Mouse (Mus musculus) CH12.LX (cell line): ENCODE data around the gene Grm8. TPM values are rescaled to one million over a fixed set of nuclear protein-coding genes. Genes with fewer than 3 reads are reported as not detected.

Experiments used
- DNase-seq: peaks from one replicate; pipeline ENCODE4 v3.0.0-alpha.2; 2013; ENCODE audit errors: extremely low read depth
- H3K27ac ChIP-seq: 2 replicates; pipeline ENCODE4 v1.5.1; 2012; ENCODE audit warnings: low read depth, mild to moderate bottlenecking, control low read depth, moderate library complexity; ENCODE audit not compliant: insufficient read depth
- H3K27me3 ChIP-seq: replicated peaks from 2 replicates; pipeline ENCODE3; 2012; ENCODE audit warnings: inconsistent platforms
- H3K36me3 ChIP-seq, 2 experiments: replicated peaks in 1 of 2; 2 replicates each; pipeline versions ENCODE3 to v1.6.1; 2012; ENCODE audit warnings: inconsistent platforms in 1 of 2, low read length in 1 of 2, mild to moderate bottlenecking in 1 of 2, mixed read lengths in 1 of 2, moderate library complexity in 1 of 2; ENCODE audit not compliant: control insufficient read depth in 1 of 2, insufficient read depth in 1 of 2
- H3K4me1 ChIP-seq, 2 experiments: 2 replicates each; pipeline ENCODE4 v1.6.1; 2012; ENCODE audit warnings: inconsistent platforms in 1 of 2, moderate library complexity in 1 of 2; ENCODE audit not compliant: insufficient read depth in 2 of 2, control insufficient read depth in 1 of 2
- H3K4me2 ChIP-seq: 2 replicates; pipeline ENCODE4 v1.6.1; 2012; ENCODE audit warnings: low read depth, mild to moderate bottlenecking, control low read depth; ENCODE audit not compliant: poor library complexity, insufficient read depth, severe bottlenecking
- H3K4me3 ChIP-seq, 3 experiments: fragments of 150-350 bp in 1 of 3; sonication (generic) in 1 of 3; replicated peaks in 1 of 3; 2 replicates each; pipeline versions ENCODE3 to v1.5.1; 2011 to 2012; ENCODE audit warnings: low read depth in 2 of 3, low read length in 2 of 3, mild to moderate bottlenecking in 2 of 3, moderate library complexity in 2 of 3, control low read depth in 1 of 3, improper control_type of control experiment in 1 of 3, inconsistent platforms in 1 of 3, mixed read lengths in 1 of 3; ENCODE audit not compliant: poor library complexity in 1 of 3
- H3K79me2 ChIP-seq: replicated peaks from 2 replicates; pipeline ENCODE4 v1.6.1; 2012; ENCODE audit warnings: mild to moderate bottlenecking, moderate library complexity; ENCODE audit not compliant: control insufficient read depth, poor library complexity, insufficient read depth, severe bottlenecking; ENCODE audit errors: extremely low read depth
- H3K9ac ChIP-seq: 2 replicates; pipeline ENCODE4 v1.6.1; 2012; ENCODE audit warnings: low read depth, mild to moderate bottlenecking, control low read depth, moderate library complexity; ENCODE audit not compliant: insufficient read depth
- H3K9me3 ChIP-seq: replicated peaks from 2 replicates; pipeline ENCODE3; 2012; ENCODE audit warnings: low read length, inconsistent platforms, mixed read lengths
- CTCF ChIP-seq, 2 experiments: IDR thresholded peaks in 1 of 2; conservative IDR thresholded peaks in 1 of 2; 2 replicates each; pipeline ENCODE4 v1.5.1; 2011 to 2012; ENCODE audit warnings: low read depth in 2 of 2, low read length in 2 of 2, improper control_type of control experiment in 1 of 2, inconsistent platforms in 1 of 2, mild to moderate bottlenecking in 1 of 2, moderate library complexity in 1 of 2
- EP300 ChIP-seq: IDR thresholded peaks from 2 replicates; pipeline ENCODE4 v1.6.1; 2011; ENCODE audit warnings: low read length, improper control_type of control experiment
- GABPA ChIP-seq: IDR thresholded peaks from 2 replicates; pipeline ENCODE4 v1.6.1; 2012; ENCODE audit warnings: low read depth, low read length, improper control_type of control experiment, inconsistent platforms; ENCODE audit not compliant: insufficient replicate concordance
- JUN ChIP-seq: IDR thresholded peaks from 2 replicates; pipeline ENCODE4 v1.6.1; 2011; ENCODE audit warnings: low read depth, mild to moderate bottlenecking, low read length, improper control_type of control experiment, moderate library complexity; ENCODE audit not compliant: insufficient read depth
- MAZ ChIP-seq: IDR thresholded peaks from 2 replicates; pipeline ENCODE4 v1.6.1; 2012; ENCODE audit warnings: low read depth, mild to moderate bottlenecking, inconsistent platforms, low read length, improper control_type of control experiment, moderate library complexity
- MEF2A ChIP-seq: IDR thresholded peaks from 2 replicates; pipeline ENCODE4 v1.6.1; 2014; ENCODE audit warnings: low read depth, mild to moderate bottlenecking, inconsistent platforms, low read length, improper control_type of control experiment, borderline replicate concordance
- MXI1 ChIP-seq: IDR thresholded peaks from 2 replicates; pipeline ENCODE4 v1.6.1; 2011; ENCODE audit warnings: mild to moderate bottlenecking, low read depth, low read length, improper control_type of control experiment
- MYC ChIP-seq: IDR thresholded peaks from 2 replicates; pipeline ENCODE4 v1.6.1; 2011; ENCODE audit warnings: low read depth, mild to moderate bottlenecking, improper control_type of control experiment, low read length
- PAX5 ChIP-seq: IDR thresholded peaks from 2 replicates; pipeline ENCODE4 v1.6.1; 2012; ENCODE audit warnings: low read length, inconsistent platforms, mixed read lengths
- POLR2A ChIP-seq: IDR thresholded peaks from 2 replicates; pipeline ENCODE4 v1.6.1; 2011; ENCODE audit warnings: low read depth, mild to moderate bottlenecking, improper control_type of control experiment, low read length
- RCOR1 ChIP-seq: conservative IDR thresholded peaks from 2 replicates; pipeline ENCODE4 v1.6.1; 2012; ENCODE audit warnings: low read depth, mild to moderate bottlenecking, inconsistent platforms, low read length, improper control_type of control experiment
- SMC3 ChIP-seq: IDR thresholded peaks from 2 replicates; pipeline ENCODE4 v1.6.1; 2011; ENCODE audit warnings: low read depth, low read length, improper control_type of control experiment
- UBTF ChIP-seq: IDR thresholded peaks from 2 replicates; pipeline ENCODE4 v1.6.1; 2012; ENCODE audit warnings: low read depth, mild to moderate bottlenecking, inconsistent platforms, low read length, improper control_type of control experiment, moderate library complexity
- USF1 ChIP-seq: IDR thresholded peaks from 2 replicates; pipeline ENCODE4 v1.6.1; 2014; ENCODE audit warnings: low read depth, mild to moderate bottlenecking, inconsistent platforms, low read length, improper control_type of control experiment
- USF2 ChIP-seq: conservative IDR thresholded peaks from 2 replicates; pipeline ENCODE4 v1.6.1; 2011; ENCODE audit warnings: low read depth, low read length, improper control_type of control experiment
- ZKSCAN1 ChIP-seq: IDR thresholded peaks from 2 replicates; pipeline ENCODE4 v1.6.1; 2012; ENCODE audit warnings: low read depth, inconsistent platforms, low read length, improper control_type of control experiment, borderline replicate concordance
- ZMIZ1 ChIP-seq: IDR thresholded peaks from 2 replicates; pipeline ENCODE4 v1.6.1; 2012; ENCODE audit warnings: low read depth, mild to moderate bottlenecking, inconsistent platforms, low read length, improper control_type of control experiment
- ZNF384 ChIP-seq: IDR thresholded peaks from 2 replicates; pipeline ENCODE4 v1.6.1; 2012; ENCODE audit warnings: low read depth, low read length, improper control_type of control experiment, inconsistent platforms
- dilution Hi-C: fragments of 300-500 bp; cut with MboI; formaldehyde crosslinking; loops from 2 replicates; pipeline ENCODE4 v1.14.3; 2020; ENCODE audit warnings: low sequenced_read_pairs; ENCODE audit not compliant: extremely low pct_unique_long_range_greater_than_20kb, extremely low pct_ligation_motif_present
- in situ Hi-C: fragments of 300-500 bp; cut with MboI; formaldehyde crosslinking; loops from 3 replicates; pipeline ENCODE4 v1.14.3; 2019; ENCODE audit warnings: low sequenced_read_pairs, low pct_ligation_motif_present, low pct_unique_long_range_greater_than_20kb, mixed read lengths
- polyA plus RNA-seq: library from polyadenylated mRNA; unstranded; fragments of >175 nt; gene quantifications from 2 replicates; pipeline ENCODE4 v1.2.1, GENCODE M21; 2012; ENCODE audit warnings: low read depth; ENCODE audit not compliant: insufficient read length
- total RNA-seq, 2 experiments: library from RNA; depleted of rRNA; stranded (reverse); fragments of 300-350 nt in 1 of 2; fragments of >200 nt in 1 of 2; gene quantifications; 2 replicates each; pipeline ENCODE4 v1.2.3; 2012 to 2014

The Grm8 gene
- total and polyA plus RNA-seq, 3 experiments = 0.08 to 0.72 (median 0.21) TPM

- H3K36me3 ChIP-seq = no peaks in the 10 kb centered on the region
- dilution Hi-C loops = no loop called here
- no peak overlapping the region for H3K4me2 ChIP-seq
- H3K27me3 ChIP-seq = no peaks in the 10 kb centered on the region
- no peak overlapping the region for H3K27ac ChIP-seq
- H3K4me1 ChIP-seq = no peaks in the 10 kb centered on the region
- H3K9ac ChIP-seq = no peak overlapping the region
- no peaks in the 10 kb centered on the region for H3K79me2 ChIP-seq
- no peaks in the 10 kb centered on the region for H3K9me3 ChIP-seq
- DNase-seq = no peak
- no peak overlapping the region for H3K4me3 ChIP-seq
- TF ChIP-seq USF2 (no peak), UBTF (no peak), ZKSCAN1 (no peak), ZNF384 (no peak), PAX5 (no peak), CTCF (conservative IDR thresholded peaks at IDR 0.05 in 1 of 2, IDR thresholded peaks at IDR 0.05 in 1 of 2; ENCODE audit: low read depth in 2 of 2, low read length in 2 of 2) (no peak), MAZ (no peak), POLR2A (no peak)
- in situ Hi-C loops = no loop called here
Observed at GRCm38 (mm10) chr6:28092511-28092910, 42.5 kb downstream of the Grm8 start.

GRCm38 (mm10) chr6:28091836-28092235 is 43.1 kb downstream of the Grm8 start:
- Histone ChIP-seq H3K9me3 (no peaks in the 10 kb centered on the region), H3K4me2 (no peak overlapping the region), H3K79me2 (no peaks in the 10 kb centered on the region), H3K36me3 (no peaks in the 10 kb centered on the region), H3K4me1 (no peaks in the 10 kb centered on the region), H3K27ac (no peak overlapping the region), H3K9ac (no peak overlapping the region), H3K4me3 (no peak overlapping the region), H3K27me3 (no peaks in the 10 kb centered on the region)
- no peak for TF ChIP-seq MXI1
- no peak for TF ChIP-seq GABPA
- TF ChIP-seq MYC = no peak
- no peak for TF ChIP-seq PAX5
- TF ChIP-seq POLR2A = no peak
- in situ Hi-C loops (no loop called here), dilution Hi-C loops (no loop called here)
- no peak for DNase-seq

- no peak overlapping the region for H3K9ac ChIP-seq
- no peak for DNase-seq
- no peaks in the 10 kb centered on the region for H3K4me1 ChIP-seq
- no peak overlapping the region for H3K27ac ChIP-seq
- H3K79me2 ChIP-seq = no peaks in the 10 kb centered on the region
- dilution Hi-C loops (no loop called here), in situ Hi-C loops (no loop called here)
- no peaks in the 10 kb centered on the region for H3K9me3 ChIP-seq
- no peaks in the 10 kb centered on the region for H3K27me3 ChIP-seq
- H3K4me3 ChIP-seq = no peak overlapping the region
- TF ChIP-seq ZMIZ1 (no peak), RCOR1 (no peak), USF1 (no peak), EP300 (no peak), JUN (no peak), MEF2A (no peak), CTCF (conservative IDR thresholded peaks at IDR 0.05 in 1 of 2, IDR thresholded peaks at IDR 0.05 in 1 of 2; ENCODE audit: low read depth in 2 of 2, low read length in 2 of 2) (no peak), SMC3 (no peak)
- H3K4me2 ChIP-seq = no peak overlapping the region
- H3K36me3 ChIP-seq = no peaks in the 10 kb centered on the region
Observed at GRCm38 (mm10) chr6:28090981-28091380, 44.0 kb downstream of the Grm8 start.
